Mouse (Mus musculus) kidney, postnatal 0 days (tissue): ENCODE data around the gene Gm20422. TPM values are rescaled to one million over a fixed set of nuclear protein-coding genes. Genes with fewer than 3 reads are reported as not detected.

ENCODE experiments used
- ATAC-seq: fragments of 200-750 bp; cut with Nextera tagmentation; replicated peaks from 2 replicates; pipeline ENCODE4 v1.8.0; 2017; ENCODE audit warnings: low read depth, moderate number of reproducible peaks, moderate TSS enrichment, moderate library complexity; ENCODE audit not compliant: low FRiP score
- DNase-seq: peaks from one replicate; pipeline ENCODE4 v3.0.0-alpha.2; 2016; ENCODE audit warnings: low spot score
- H3K27ac ChIP-seq: fragments of 300-500 bp; sonication (generic); 2 replicates; pipeline ENCODE4 v1.5.1; 2014; ENCODE audit warnings: mild to moderate bottlenecking
- H3K27me3 ChIP-seq: fragments of 300-500 bp; sonication (generic); 2 replicates; pipeline ENCODE4 v1.6.1; 2014; ENCODE audit warnings: low read length, mixed read lengths; ENCODE audit not compliant: insufficient read depth
- H3K36me3 ChIP-seq: fragments of 300-500 bp; sonication (generic); 2 replicates; pipeline ENCODE4 v1.6.1; 2014; ENCODE audit warnings: low read length, mixed read lengths; ENCODE audit not compliant: insufficient read depth
- H3K4me1 ChIP-seq: fragments of 300-500 bp; sonication (generic); replicated peaks from 2 replicates; pipeline ENCODE4 v1.6.1; 2014; ENCODE audit warnings: antibody characterized with exemption, low read length, mixed read lengths; ENCODE audit not compliant: insufficient read depth
- H3K4me2 ChIP-seq: fragments of 300-500 bp; sonication (generic); 2 replicates; pipeline ENCODE4 v1.6.1; 2014; ENCODE audit warnings: mild to moderate bottlenecking, low read length, moderate library complexity, mixed read lengths
- H3K4me3 ChIP-seq: fragments of 300-500 bp; sonication (generic); replicated peaks from 2 replicates; pipeline ENCODE4 v1.5.1; 2014; ENCODE audit warnings: low read depth, low read length
- H3K9ac ChIP-seq: fragments of 300-500 bp; sonication (generic); 2 replicates; pipeline ENCODE4 v1.6.1; 2014; ENCODE audit warnings: low read depth, low read length
- H3K9me3 ChIP-seq: fragments of 300-500 bp; sonication (generic); replicated peaks from 2 replicates; pipeline ENCODE4 v1.6.1; 2016; ENCODE audit warnings: low read length, inconsistent platforms, mixed read lengths
- CTCF ChIP-seq: IDR thresholded peaks from 2 replicates; pipeline ENCODE4 v1.5.1; 2016; ENCODE audit warnings: antibody characterized with exemption, low read depth, mild to moderate bottlenecking, moderate library complexity
- WGBS: fragments of 180-500 bp; shearing (Covaris S2); extraction: QIAGEN DNeasy Blood & Tissue Kit; methylation state at CpG from one replicate; pipeline ENCODE4 v1.1.7; 2014; 5-methylcytosine and 5-hydroxymethylcytosine counted together
- polyA plus RNA-seq: library from polyadenylated mRNA; unstranded; fragments of >200 nt; fragmentation: Nextera tagmentation; extraction: Ambion mirVana; gene quantifications from 2 replicates; pipeline ENCODE4 v1.2.1, GENCODE M21; 2015

The Gm20422 gene
- 0.30 and 1.1 TPM in 2 replicates for polyA plus RNA-seq

DNA sequence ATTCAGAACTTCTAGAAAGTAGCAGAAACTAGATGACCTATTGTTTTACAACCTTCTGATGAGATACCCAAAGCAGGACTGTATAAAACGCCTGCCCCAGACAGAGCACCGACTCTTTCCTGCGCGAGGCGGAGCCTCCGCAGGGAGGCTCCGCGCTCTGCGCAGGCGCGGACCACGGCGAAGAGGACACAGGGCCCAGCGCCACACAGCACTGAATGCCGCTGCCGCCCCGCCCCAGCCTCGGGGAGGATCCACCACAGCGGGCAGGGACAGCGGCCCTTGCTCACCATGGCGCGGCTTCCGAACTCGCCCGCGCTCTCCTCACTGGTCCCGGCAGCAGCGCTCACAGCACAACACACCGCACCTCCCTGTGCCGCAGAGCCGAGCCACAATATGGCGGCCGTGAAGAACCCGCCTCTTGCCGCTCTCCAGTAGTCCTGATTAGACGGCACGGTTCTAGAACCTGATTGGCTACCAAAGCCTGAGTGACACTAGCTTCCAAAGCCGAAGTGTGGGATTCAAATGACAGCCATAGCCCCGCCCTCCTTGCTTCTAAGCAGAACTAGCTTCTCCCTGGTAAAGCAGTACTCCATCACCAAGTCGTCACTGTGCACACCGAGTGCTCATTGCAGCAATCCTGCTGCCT, at the start of gene Gm20422:
Gene Gm20422, minus strand, starts transcription at position 384 of the 646 bp plus-strand sequence.
- peak within 1 kb of the TSS; percentile 53 for H3K4me2 ChIP-seq

DNA sequence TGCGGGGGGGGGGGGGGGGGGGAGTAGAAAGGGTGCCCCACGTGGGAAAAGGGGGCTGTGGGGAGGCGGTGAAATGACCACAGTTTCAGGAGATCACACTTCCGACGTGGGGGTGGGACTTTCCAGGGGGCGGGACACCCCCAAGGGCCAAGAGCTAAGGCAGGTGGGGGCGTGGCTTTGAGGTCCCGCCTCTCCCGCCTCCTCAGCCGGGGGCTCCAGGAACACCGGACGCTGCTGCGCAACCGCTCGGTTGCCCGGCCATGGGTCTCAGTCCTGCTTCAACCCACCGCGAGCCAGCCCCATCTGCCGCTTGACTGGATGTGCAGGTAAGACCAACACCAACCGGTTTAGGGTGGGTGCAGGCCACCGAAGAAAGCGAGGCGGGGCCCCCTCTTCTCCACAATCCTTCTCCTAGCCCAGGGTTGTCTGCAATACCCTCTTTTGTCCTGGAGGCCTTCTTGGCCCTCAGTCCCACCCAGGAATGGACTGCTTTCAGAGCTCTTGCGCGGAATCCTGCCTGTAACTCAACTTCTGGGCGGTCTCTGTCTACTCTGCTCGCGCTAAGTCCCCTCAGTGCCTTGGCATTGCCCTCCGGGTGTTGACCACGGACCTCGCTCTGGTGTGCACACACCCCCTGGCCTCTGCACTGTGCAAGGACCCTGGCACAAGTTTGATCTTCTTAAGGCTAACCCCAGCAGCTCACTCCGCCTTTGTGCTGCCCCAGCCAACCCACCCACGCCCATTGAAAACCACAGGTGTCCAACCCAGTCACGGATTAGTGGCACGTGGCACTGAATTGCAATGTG, 47.9 kb upstream of the Gm20422 start, which contains the start of gene Lpar2:
Gene Lpar2, plus strand, starts transcription at position 44 of the 806 bp plus-strand sequence.
- peak; percentile 88 for ATAC-seq
- Histone ChIP-seq H3K4me3 (peak within 1 kb of the TSS; percentile 47), H3K27ac (peak within 1 kb of the TSS; percentile 70), H3K4me1 (0 out of 2 replicates have a peak, but pooled peaks cover 5% of the 10 kb centered on the region), H3K4me2 (peak within 1 kb of the TSS; percentile 69), H3K27me3 (no peaks in the 10 kb centered on the region), H3K9me3 (no peaks in the 10 kb centered on the region), H3K36me3 (0 out of 2 replicates have a peak, but pooled peaks cover 3% of the 10 kb centered on the region), H3K9ac (peak within 1 kb of the TSS; percentile 62)
- TF ChIP-seq CTCF: no peak
- DNase-seq: peak; percentile 81
- 2% methylated on average over 34 of the region's 35 CpGs for WGBS

More for the DNA sequence above, at the start of gene Gm20422:
- H3K4me1 ChIP-seq: peaks cover 4% of the 10 kb centered on the region; the same call in 1 of the 2 replicates
- peak; percentile 99 for ATAC-seq
- no peaks in the 10 kb centered on the region for H3K27me3 ChIP-seq
- WGBS: 0% methylated on average over 41 of the region's 41 CpGs
- TF ChIP-seq CTCF: 0 out of 2 replicates have a peak, but pooled peaks have one; percentile 4
- peak within 1 kb of the TSS; percentile 69 for H3K4me3 ChIP-seq
- H3K36me3 ChIP-seq: no peaks in the 10 kb centered on the region
- peak within 1 kb of the TSS; percentile 99 for H3K27ac ChIP-seq
- no peaks in the 10 kb centered on the region for H3K9me3 ChIP-seq
- peak; percentile 100 for DNase-seq
- H3K9ac ChIP-seq: peak within 1 kb of the TSS; percentile 90

DNA sequence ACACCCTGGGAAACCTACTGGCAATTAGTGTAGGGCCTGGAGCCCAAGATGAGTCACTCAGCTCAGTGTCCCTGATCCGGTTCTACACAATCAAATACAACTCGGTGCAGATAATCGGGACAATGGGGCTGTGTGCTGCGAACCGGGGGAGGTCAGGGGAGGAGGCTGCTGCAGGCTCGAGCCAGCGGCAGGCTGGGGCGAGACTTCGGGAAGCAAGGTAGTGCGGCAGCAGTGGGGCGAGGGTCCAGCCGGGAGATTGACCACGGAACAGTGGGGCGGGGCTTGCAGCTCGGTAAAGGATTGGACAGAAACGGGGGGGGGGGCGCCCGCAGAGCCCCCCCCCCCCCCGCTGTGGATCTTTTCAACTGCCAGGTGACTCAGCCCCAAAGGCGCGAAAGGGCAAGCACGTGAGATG, 47.3 kb upstream of the Gm20422 start:
- 0 out of 2 replicates have a peak, but pooled peaks cover 3% of the 10 kb centered on the region for H3K36me3 ChIP-seq
- H3K9me3 ChIP-seq: no peaks in the 10 kb centered on the region
- ATAC-seq: peak; percentile 50; the same call in 1 of the 2 replicates
- peak overlapping the region; percentile 62 for H3K9ac ChIP-seq
- H3K27ac ChIP-seq: peak overlapping the region; percentile 70; the same call in 1 of the 2 replicates
- H3K4me2 ChIP-seq: peak overlapping the region; percentile 69
- peak; percentile 56 for DNase-seq
- H3K4me3 ChIP-seq: peak overlapping the region; percentile 47
- no peak for TF ChIP-seq CTCF
- no peaks in the 10 kb centered on the region for H3K27me3 ChIP-seq
- H3K4me1 ChIP-seq: 0 out of 2 replicates have a peak, but pooled peaks cover 5% of the 10 kb centered on the region
- WGBS: 1% methylated on average over 17 of the region's 22 CpGs

- no peak for DNase-seq
- no peak for ATAC-seq
- no peak overlapping the region for H3K4me2 ChIP-seq
- H3K27me3 ChIP-seq: no peaks in the 10 kb centered on the region
- H3K4me3 ChIP-seq: no peak overlapping the region
- H3K9me3 ChIP-seq: no peaks in the 10 kb centered on the region
- H3K36me3 ChIP-seq: no peaks in the 10 kb centered on the region
- H3K4me1 ChIP-seq: 0 out of 2 replicates have a peak, but pooled peaks cover 5% of the 10 kb centered on the region
- no peak overlapping the region for H3K27ac ChIP-seq
- no peak overlapping the region for H3K9ac ChIP-seq
- 68% methylated on average over 9 of the region's 9 CpGs for WGBS
- TF ChIP-seq CTCF: no peak
Measured at GRCm38 (mm10) chr8:69820466-69820865, 45.8 kb upstream of the Gm20422 start.

- ATAC-seq (no peak), DNase-seq (no peak)
- H3K36me3 ChIP-seq: no peaks in the 10 kb centered on the region
- no peak overlapping the region for H3K4me3 ChIP-seq
- H3K4me1 ChIP-seq: no peaks in the 10 kb centered on the region
- TF ChIP-seq CTCF: no peak
- no peak overlapping the region for H3K27ac ChIP-seq
- H3K27me3 ChIP-seq: no peaks in the 10 kb centered on the region
- H3K9me3 ChIP-seq: no peaks in the 10 kb centered on the region
- no peak overlapping the region for H3K9ac ChIP-seq
- H3K4me2 ChIP-seq: no peak overlapping the region
- WGBS: 86% methylated on average over 4 of the region's 4 CpGs
Measured at GRCm38 (mm10) chr8:69815396-69815795, 40.7 kb upstream of the Gm20422 start.

- WGBS: 89% methylated on average over 2 of the region's 2 CpGs
- no peak for TF ChIP-seq CTCF
Measured at GRCm38 (mm10) chr8:69814881-69815280, 40.2 kb upstream of the Gm20422 start.

More at GRCm38 (mm10) chr8:69814881-69815280, 40.2 kb upstream of the Gm20422 start:
- Histone ChIP-seq H3K9ac (no peak overlapping the region), H3K27me3 (no peaks in the 10 kb centered on the region), H3K36me3 (no peaks in the 10 kb centered on the region), H3K4me2 (no peak overlapping the region), H3K27ac (no peak overlapping the region), H3K4me1 (no peaks in the 10 kb centered on the region), H3K4me3 (no peak overlapping the region), H3K9me3 (no peaks in the 10 kb centered on the region)
- DNase-seq (no peak), ATAC-seq (no peak)
